Mouse (Mus musculus): ENCODE data around the gene Maml3. TPM values are rescaled to one million over a fixed set of nuclear protein-coding genes. Genes with fewer than 3 reads are reported as not detected.

The Maml3 gene
- polyA plus RNA-seq, 1 experiment from 2014 or later: 3.6 TPM

- Histone ChIP-seq H3K4me1 (ENCODE audit: control insufficient read depth, insufficient read depth, low read length) (0 out of 2 replicates have a peak, but pooled peaks cover 3% of the 10 kb centered on the region), H3K36me3 (ENCODE audit: control insufficient read depth, insufficient read depth, low read length) (no peaks in the 10 kb centered on the region), H3K9ac (ENCODE audit: low read depth, low read length) (no peak overlapping the region), H3K9me3 (ENCODE audit: control insufficient read depth, low read length) (no peaks in the 10 kb centered on the region), H3K27me3 (replicated peaks; ENCODE audit: control insufficient read depth, insufficient read depth, low read length) (no peaks in the 10 kb centered on the region), H3K4me3 (ENCODE audit: low read length) (no peak overlapping the region), H3K27ac (ENCODE audit: low read length) (no peak overlapping the region), H3K4me2 (ENCODE audit: low read depth, low read length) (no peak overlapping the region)
- ATAC-seq: no peak
- 90% methylated on average over 13 of the region's 13 CpGs for WGBS
These were observed 264.6 kb downstream of the Maml3 start for GRCm38 (mm10) chr3:51840095-51840805.

- no peaks in the 10 kb centered on the region for H3K9me3 ChIP-seq (ENCODE audit: control insufficient read depth, low read length)
- 0 out of 2 replicates have a peak, but pooled peaks cover 3% of the 10 kb centered on the region for H3K4me1 ChIP-seq (ENCODE audit: control insufficient read depth, insufficient read depth, low read length)
- H3K9ac ChIP-seq (ENCODE audit: low read depth, low read length): no peak overlapping the region
- no peaks in the 10 kb centered on the region for H3K36me3 ChIP-seq (ENCODE audit: control insufficient read depth, insufficient read depth, low read length)
- H3K4me2 ChIP-seq (ENCODE audit: low read depth, low read length): no peak overlapping the region
- 53% methylated on average over 5 of the region's 5 CpGs for WGBS
- H3K27ac ChIP-seq (ENCODE audit: low read length): peak overlapping the region; percentile 76
- H3K27me3 ChIP-seq (replicated peaks; ENCODE audit: control insufficient read depth, insufficient read depth, low read length): no peaks in the 10 kb centered on the region
- H3K4me3 ChIP-seq (ENCODE audit: low read length): no peak overlapping the region
- ATAC-seq: peak; percentile 43; the same call in 1 of the 2 replicates
These were observed 265.5 kb downstream of the Maml3 start for GRCm38 (mm10) chr3:51839353-51839715.

DNA sequence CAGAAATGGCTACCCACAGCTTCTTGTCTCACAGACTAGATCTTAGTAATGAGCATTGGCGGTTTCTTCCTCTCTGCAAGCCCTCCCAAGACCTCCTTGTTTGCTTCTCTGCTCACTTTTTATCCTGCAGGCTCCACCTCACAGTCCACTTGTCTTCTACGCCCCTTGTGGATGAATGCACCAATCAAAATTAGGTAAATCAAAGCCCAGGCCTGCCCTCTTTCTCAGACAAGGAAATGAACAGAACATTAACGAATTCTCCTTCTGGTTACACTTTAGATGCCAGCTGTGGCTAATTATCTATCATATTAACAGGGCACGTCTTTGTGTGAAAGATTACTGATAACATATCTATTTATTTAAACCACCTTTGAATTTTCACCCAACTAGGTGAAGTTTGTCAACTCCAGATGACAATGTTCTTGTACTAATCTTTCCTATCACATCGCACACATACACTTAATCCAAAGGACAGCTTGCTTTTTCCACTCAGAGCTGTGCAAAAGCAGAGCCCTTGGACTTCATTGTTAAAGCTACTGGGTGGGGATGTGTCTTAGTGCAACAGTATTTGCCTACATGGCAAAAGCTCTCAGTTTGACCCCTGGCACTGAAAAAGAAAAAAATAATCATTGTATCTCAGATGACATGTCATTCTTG, 266.1 kb downstream of the Maml3 start:
- Histone ChIP-seq H3K4me2 (ENCODE audit: low read depth, low read length) (no peak overlapping the region), H3K27ac (ENCODE audit: low read length) (peak overlapping the region; percentile 76), H3K4me3 (ENCODE audit: low read length) (no peak overlapping the region), H3K27me3 (replicated peaks; ENCODE audit: control insufficient read depth, insufficient read depth, low read length) (no peaks in the 10 kb centered on the region), H3K9ac (ENCODE audit: low read depth, low read length) (no peak overlapping the region), H3K9me3 (ENCODE audit: control insufficient read depth, low read length) (no peaks in the 10 kb centered on the region), H3K36me3 (ENCODE audit: control insufficient read depth, insufficient read depth, low read length) (no peaks in the 10 kb centered on the region), H3K4me1 (ENCODE audit: control insufficient read depth, insufficient read depth, low read length) (0 out of 2 replicates have a peak, but pooled peaks cover 3% of the 10 kb centered on the region)
- WGBS: 62% methylated on average over 5 of the region's 5 CpGs
- peak; percentile 81 for ATAC-seq

DNA sequence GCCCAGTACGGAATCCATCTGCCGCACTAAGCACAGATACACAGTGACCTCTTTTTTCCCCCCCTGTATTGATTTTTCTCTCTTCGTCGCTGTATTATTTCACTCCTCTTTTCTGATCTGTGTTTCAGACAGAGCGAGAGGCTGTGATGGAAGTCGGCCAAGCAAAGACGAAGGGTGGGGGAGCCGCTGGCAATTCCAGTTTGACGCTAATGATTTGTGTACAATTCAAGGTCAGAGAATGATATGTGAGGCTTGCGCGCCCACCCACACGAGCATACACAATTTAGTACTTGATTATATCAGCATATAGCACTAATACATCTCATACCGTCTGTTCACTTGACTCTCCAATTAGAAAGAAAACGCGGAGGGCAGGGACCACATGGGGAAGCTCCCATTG, 271.9 kb downstream of the Maml3 start:
- no peak overlapping the region for H3K4me2 ChIP-seq (ENCODE audit: low read depth, low read length)
- H3K9ac ChIP-seq (ENCODE audit: low read depth, low read length): no peak overlapping the region
- ATAC-seq: no peak
- WGBS: 30% methylated on average over 15 of the region's 15 CpGs
- H3K4me3 ChIP-seq (ENCODE audit: low read length): no peak overlapping the region
- no peaks in the 10 kb centered on the region for H3K27me3 ChIP-seq (replicated peaks; ENCODE audit: control insufficient read depth, insufficient read depth, low read length)
- H3K36me3 ChIP-seq (ENCODE audit: control insufficient read depth, insufficient read depth, low read length): no peaks in the 10 kb centered on the region
- no peaks in the 10 kb centered on the region for H3K9me3 ChIP-seq (ENCODE audit: control insufficient read depth, low read length)
- H3K4me1 ChIP-seq (ENCODE audit: control insufficient read depth, insufficient read depth, low read length): peaks cover 9% of the 10 kb centered on the region; the same call in 1 of the 2 replicates
- 0 out of 2 replicates have a peak overlapping the region, but pooled peaks have one; percentile 43 for H3K27ac ChIP-seq (ENCODE audit: low read length)

- no peak overlapping the region for H3K9ac ChIP-seq (ENCODE audit: low read depth, low read length)
- no peak overlapping the region for H3K27ac ChIP-seq (ENCODE audit: low read length)
- no peak overlapping the region for H3K4me2 ChIP-seq (ENCODE audit: low read depth, low read length)
- no peaks in the 10 kb centered on the region for H3K36me3 ChIP-seq (ENCODE audit: control insufficient read depth, insufficient read depth, low read length)
- H3K27me3 ChIP-seq (replicated peaks; ENCODE audit: control insufficient read depth, insufficient read depth, low read length): no peaks in the 10 kb centered on the region
- no peak for ATAC-seq
- H3K9me3 ChIP-seq (ENCODE audit: control insufficient read depth, low read length): no peaks in the 10 kb centered on the region
- 89% methylated on average over 9 of the region's 9 CpGs for WGBS
- H3K4me1 ChIP-seq (ENCODE audit: control insufficient read depth, insufficient read depth, low read length): peaks cover 9% of the 10 kb centered on the region; the same call in 1 of the 2 replicates
- no peak overlapping the region for H3K4me3 ChIP-seq (ENCODE audit: low read length)
These were observed 274.0 kb downstream of the Maml3 start for GRCm38 (mm10) chr3:51830821-51831429.

DNA sequence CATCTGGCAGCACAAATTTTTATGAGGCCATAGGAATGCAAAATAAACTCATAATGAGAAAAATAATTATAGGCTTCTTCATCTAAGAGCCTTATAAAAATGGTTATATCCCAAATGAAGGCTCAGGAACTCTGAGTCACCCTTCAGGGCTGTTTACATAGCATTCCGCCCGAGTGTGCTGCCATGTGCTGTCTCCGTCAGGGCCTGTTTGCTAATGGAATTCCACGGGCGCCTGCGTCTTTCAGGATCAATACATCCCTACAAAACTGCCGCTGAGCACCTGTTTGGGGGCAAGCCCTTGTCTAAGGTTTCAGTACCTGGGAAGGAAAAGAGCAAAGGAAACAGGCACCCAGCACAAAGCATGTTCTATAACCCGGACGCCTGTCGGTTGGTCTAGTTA, 279.3 kb downstream of the Maml3 start:
- H3K27ac ChIP-seq (ENCODE audit: low read length): no peak overlapping the region
- H3K36me3 ChIP-seq (ENCODE audit: control insufficient read depth, insufficient read depth, low read length): no peaks in the 10 kb centered on the region
- ATAC-seq: no peak
- no peak overlapping the region; the same call in 1 of the 2 replicates for H3K9ac ChIP-seq (ENCODE audit: low read depth, low read length)
- no peaks in the 10 kb centered on the region for H3K9me3 ChIP-seq (ENCODE audit: control insufficient read depth, low read length)
- H3K4me2 ChIP-seq (ENCODE audit: low read depth, low read length): no peak overlapping the region
- 0 out of 2 replicates have a peak, but pooled peaks cover 7% of the 10 kb centered on the region for H3K4me1 ChIP-seq (ENCODE audit: control insufficient read depth, insufficient read depth, low read length)
- H3K4me3 ChIP-seq (ENCODE audit: low read length): no peak overlapping the region
- WGBS: 50% methylated on average over 10 of the region's 10 CpGs
- no peaks in the 10 kb centered on the region for H3K27me3 ChIP-seq (replicated peaks; ENCODE audit: control insufficient read depth, insufficient read depth, low read length)

- no peak for ATAC-seq
- 0 out of 2 replicates have a peak, but pooled peaks cover 7% of the 10 kb centered on the region for H3K4me1 ChIP-seq (ENCODE audit: control insufficient read depth, insufficient read depth, low read length)
- 81% methylated on average over 9 of the region's 9 CpGs for WGBS
These were observed 280.4 kb downstream of the Maml3 start for GRCm38 (mm10) chr3:51824506-51824905.

GRCm38 (mm10) chr3:51821551-51821950, 283.3 kb downstream of the Maml3 start:
- no peak overlapping the region for H3K4me3 ChIP-seq (ENCODE audit: low read length)
- no peaks in the 10 kb centered on the region for H3K36me3 ChIP-seq (ENCODE audit: control insufficient read depth, insufficient read depth, low read length)
- H3K27ac ChIP-seq (ENCODE audit: low read length): no peak overlapping the region
- no peak overlapping the region for H3K4me2 ChIP-seq (ENCODE audit: low read depth, low read length)
- ATAC-seq: no peak
- no peaks in the 10 kb centered on the region for H3K27me3 ChIP-seq (replicated peaks; ENCODE audit: control insufficient read depth, insufficient read depth, low read length)
- WGBS: 88% methylated on average over 10 of the region's 10 CpGs
- H3K9ac ChIP-seq (ENCODE audit: low read depth, low read length): no peak overlapping the region
- H3K9me3 ChIP-seq (ENCODE audit: control insufficient read depth, low read length): no peaks in the 10 kb centered on the region
- H3K4me1 ChIP-seq (ENCODE audit: control insufficient read depth, insufficient read depth, low read length): 0 out of 2 replicates have a peak, but pooled peaks cover 7% of the 10 kb centered on the region

More at GRCm38 (mm10) chr3:51824506-51824905, 280.4 kb downstream of the Maml3 start:
- H3K27me3 ChIP-seq (replicated peaks; ENCODE audit: control insufficient read depth, insufficient read depth, low read length): no peaks in the 10 kb centered on the region
- H3K36me3 ChIP-seq (ENCODE audit: control insufficient read depth, insufficient read depth, low read length): no peaks in the 10 kb centered on the region
- H3K4me2 ChIP-seq (ENCODE audit: low read depth, low read length): no peak overlapping the region
- no peaks in the 10 kb centered on the region for H3K9me3 ChIP-seq (ENCODE audit: control insufficient read depth, low read length)
- no peak overlapping the region for H3K27ac ChIP-seq (ENCODE audit: low read length)
- H3K9ac ChIP-seq (ENCODE audit: low read depth, low read length): no peak overlapping the region
- no peak overlapping the region for H3K4me3 ChIP-seq (ENCODE audit: low read length)

- 83% methylated on average over 7 of the region's 7 CpGs for WGBS
- Histone ChIP-seq H3K27ac (ENCODE audit: low read length) (no peak overlapping the region), H3K27me3 (replicated peaks; ENCODE audit: control insufficient read depth, insufficient read depth, low read length) (no peaks in the 10 kb centered on the region), H3K9ac (ENCODE audit: low read depth, low read length) (no peak overlapping the region), H3K4me3 (ENCODE audit: low read length) (no peak overlapping the region), H3K36me3 (ENCODE audit: control insufficient read depth, insufficient read depth, low read length) (no peaks in the 10 kb centered on the region), H3K4me2 (ENCODE audit: low read depth, low read length) (no peak overlapping the region), H3K4me1 (ENCODE audit: control insufficient read depth, insufficient read depth, low read length) (0 out of 2 replicates have a peak, but pooled peaks cover 4% of the 10 kb centered on the region), H3K9me3 (ENCODE audit: control insufficient read depth, low read length) (no peaks in the 10 kb centered on the region)
- no peak for ATAC-seq
These were observed 285.8 kb downstream of the Maml3 start for GRCm38 (mm10) chr3:51819109-51819508.

All from intestine, embryonic 16.5 days (tissue).